Mouse (Mus musculus) NIH3T3 (cell line): ENCODE data around the gene Arfgap3.

ENCODE experiments used
- DNase-seq: peaks from one replicate; pipeline ENCODE4 v3.0.0-alpha.2; 2012; ENCODE audit warnings: low read depth

Arfgap3 gene

DNA sequence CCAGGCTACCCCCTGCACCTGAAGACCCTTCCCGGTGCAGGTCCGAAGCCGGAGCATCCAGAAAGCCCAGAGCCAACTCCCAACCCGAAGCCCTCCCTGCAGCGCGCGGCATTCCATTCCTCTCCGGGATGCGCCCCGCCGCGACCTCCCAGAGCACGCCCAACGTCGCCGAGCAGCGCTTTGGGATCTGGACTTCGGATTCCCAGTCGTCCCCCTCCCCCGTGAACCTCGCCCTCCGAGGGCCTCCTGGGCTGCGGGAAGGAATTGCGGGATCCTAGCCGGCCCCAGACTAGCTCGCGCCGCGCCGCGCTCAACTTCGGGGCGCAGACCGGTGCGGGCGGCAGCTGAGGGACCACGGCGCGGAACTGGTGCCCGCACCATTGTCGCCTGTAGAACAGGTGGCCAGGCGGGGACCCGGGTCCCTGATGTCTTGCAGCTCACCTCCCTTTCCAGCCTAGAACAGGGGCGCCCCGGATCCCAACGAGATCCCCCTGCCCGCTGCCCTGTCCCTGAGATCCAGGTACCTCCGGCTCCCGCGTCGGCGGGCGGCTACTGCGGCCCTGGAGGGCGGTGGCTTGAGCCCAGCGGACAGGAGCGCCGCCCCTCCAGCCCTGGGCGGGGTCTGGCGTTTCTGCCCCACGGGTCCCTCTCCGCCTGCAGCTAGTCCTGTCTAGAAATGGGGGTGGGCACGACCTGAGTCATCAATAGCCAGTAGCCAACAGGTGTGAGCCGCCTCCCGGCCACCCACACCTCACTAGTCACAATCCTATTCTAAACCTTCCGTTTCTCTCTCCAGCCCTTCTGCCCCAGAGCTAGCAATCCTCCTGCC lies 98.7 kb downstream of the Arfgap3 start, which contains the start of gene A4galt:
TSS of gene A4galt (minus strand) at position 599 of the 829 bp plus-strand sequence.
- DNase-seq: no peak

- DNase-seq: no peak
Observed at GRCm38 (mm10) chr15:83250651-83251175, 99.3 kb downstream of the Arfgap3 start.
